Mouse (Mus musculus) CH12.LX (cell line): ENCODE results near the gene Capg.

Experiments used
- BHLHE40 ChIP-seq: IDR thresholded peaks from 2 replicates; pipeline ENCODE4 v1.6.1; 2011; ENCODE audit warnings: mild to moderate bottlenecking, low read depth, low read length, improper control_type of control experiment
- CTCF ChIP-seq, 2 experiments: IDR thresholded peaks in 1 of 2; conservative IDR thresholded peaks in 1 of 2; 2 replicates each; pipeline ENCODE4 v1.5.1; 2011 to 2012; ENCODE audit warnings: low read depth in 2 of 2, low read length in 2 of 2, improper control_type of control experiment in 1 of 2, inconsistent platforms in 1 of 2, mild to moderate bottlenecking in 1 of 2, moderate library complexity in 1 of 2
- E2F4 ChIP-seq: IDR thresholded peaks from 2 replicates; pipeline ENCODE4 v1.6.1; 2011; ENCODE audit warnings: low read depth, low read length, improper control_type of control experiment; ENCODE audit not compliant: insufficient replicate concordance
- HCFC1 ChIP-seq: IDR thresholded peaks from 2 replicates; pipeline ENCODE4 v1.6.1; 2012; ENCODE audit warnings: low read depth, mild to moderate bottlenecking, inconsistent platforms, low read length, improper control_type of control experiment
- JUND ChIP-seq: conservative IDR thresholded peaks from 2 replicates; pipeline ENCODE4 v1.6.1; 2011; ENCODE audit warnings: low read depth, low read length, improper control_type of control experiment
- KAT2A ChIP-seq: IDR thresholded peaks from 2 replicates; pipeline ENCODE4 v1.6.1; 2012; ENCODE audit warnings: low read length, improper control_type of control experiment, inconsistent platforms; ENCODE audit not compliant: insufficient replicate concordance
- MAFK ChIP-seq: IDR thresholded peaks from 2 replicates; pipeline ENCODE4 v1.6.1; 2011; ENCODE audit warnings: low read length, improper control_type of control experiment; ENCODE audit not compliant: insufficient replicate concordance
- POLR2A ChIP-seq: IDR thresholded peaks from 2 replicates; pipeline ENCODE4 v1.6.1; 2011; ENCODE audit warnings: low read depth, mild to moderate bottlenecking, improper control_type of control experiment, low read length
- RCOR1 ChIP-seq: conservative IDR thresholded peaks from 2 replicates; pipeline ENCODE4 v1.6.1; 2012; ENCODE audit warnings: low read depth, mild to moderate bottlenecking, inconsistent platforms, low read length, improper control_type of control experiment

GRCm38 (mm10) chr6:72535165-72535564 is 9.0 kb upstream of the Capg start:
- no peak; the same call in 1 of the 2 replicates for TF ChIP-seq POLR2A
- TF ChIP-seq CTCF (conservative IDR thresholded peaks at IDR 0.05 in 1 of 2, IDR thresholded peaks at IDR 0.05 in 1 of 2; ENCODE audit: low read depth in 2 of 2, low read length in 2 of 2): peak; percentile 86 to 94
- TF ChIP-seq RCOR1: no peak
- TF ChIP-seq MAFK: no peak
- TF ChIP-seq HCFC1: peak; percentile 47
- TF ChIP-seq BHLHE40: no peak
- TF ChIP-seq KAT2A: no peak
- TF ChIP-seq JUND: no peak
- TF ChIP-seq E2F4: no peak
